Mouse (Mus musculus) myocyte (in vitro differentiated cells): Measurements from ENCODE around the gene Fus.
"Not testable (repeated sequence)": the region's sequence is repeated elsewhere in the genome, so short reads cannot be mapped to it uniquely, and the experiment has no call there.

Experiments
- E2F4 ChIP-seq: IDR thresholded peaks from one replicate; pipeline ENCODE4 v1.6.1; 2011; ENCODE audit warnings: mild to moderate bottlenecking, control low read depth, moderate library complexity; ENCODE audit not compliant: insufficient read depth
- MYOG ChIP-seq, 3 experiments: IDR thresholded peaks; one replicate each; pipeline ENCODE4 v1.6.1; 2011; ENCODE audit warnings: control low read depth in 2 of 3, low read depth in 2 of 3, mild to moderate bottlenecking in 2 of 3; ENCODE audit not compliant: insufficient read length in 2 of 3, control insufficient read depth in 1 of 3, insufficient read depth in 1 of 3
- POLR2A ChIP-seq: IDR thresholded peaks from one replicate; pipeline ENCODE4 v1.6.1; 2011; ENCODE audit warnings: low read depth, mild to moderate bottlenecking, control low read depth, moderate library complexity; ENCODE audit not compliant: insufficient read length
- POLR2AphosphoS2 ChIP-seq: IDR thresholded peaks from one replicate; pipeline ENCODE4 v1.6.1; 2011; ENCODE audit warnings: low read depth, control low read depth; ENCODE audit not compliant: insufficient read length
- REST ChIP-seq: IDR thresholded peaks from one replicate; pipeline ENCODE4 v1.6.1; 2011; ENCODE audit warnings: mild to moderate bottlenecking, control low read depth, moderate library complexity; ENCODE audit not compliant: insufficient read depth, insufficient read length
- TCF3 ChIP-seq: IDR thresholded peaks from one replicate; pipeline ENCODE4 v1.6.1; 2011; ENCODE audit warnings: low read depth, control low read depth; ENCODE audit not compliant: insufficient read length
- USF1 ChIP-seq: IDR thresholded peaks from one replicate; pipeline ENCODE4 v1.6.1; 2011; ENCODE audit warnings: low read depth, mild to moderate bottlenecking, control low read depth, moderate library complexity

- TF ChIP-seq POLR2A; MYOG (IDR thresholded peaks at IDR 0.05; ENCODE audit: control insufficient read depth in 1 of 3, insufficient read depth in 1 of 3, insufficient read length in 2 of 3, low read depth in 2 of 3); REST; USF1; E2F4; TCF3; POLR2AphosphoS2: not testable (repeated sequence)
Observed at GRCm38 (mm10) chr7:128016134-128016533, 48.9 kb downstream of the Fus start.
